Mouse (Mus musculus): ENCODE measurements around the gene Ifna16.

Ifna16 gene

DNA sequence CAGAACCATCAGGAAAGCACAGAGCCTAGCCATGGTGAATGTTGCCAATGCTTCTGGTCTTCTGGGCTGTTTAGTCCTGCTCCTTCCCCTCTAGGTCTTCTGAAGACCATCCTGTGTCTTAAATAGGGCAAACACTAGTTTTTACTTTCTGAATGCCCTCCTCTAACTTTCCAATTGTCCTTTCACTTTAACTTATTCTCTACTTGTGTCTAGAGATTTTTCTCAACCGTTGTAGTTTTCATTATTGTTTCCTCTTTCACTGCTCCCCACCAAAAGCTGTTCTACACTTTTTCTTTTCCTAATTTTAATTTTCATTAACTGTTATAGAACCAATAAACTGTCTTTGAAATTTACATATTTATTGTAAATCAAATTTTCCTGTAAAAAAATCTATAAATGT is at the start of gene Ifna16:
Gene Ifna16 (minus strand): TSS at position 101 of the 400 bp plus-strand sequence.
- DNase-seq: no peak

DNA sequence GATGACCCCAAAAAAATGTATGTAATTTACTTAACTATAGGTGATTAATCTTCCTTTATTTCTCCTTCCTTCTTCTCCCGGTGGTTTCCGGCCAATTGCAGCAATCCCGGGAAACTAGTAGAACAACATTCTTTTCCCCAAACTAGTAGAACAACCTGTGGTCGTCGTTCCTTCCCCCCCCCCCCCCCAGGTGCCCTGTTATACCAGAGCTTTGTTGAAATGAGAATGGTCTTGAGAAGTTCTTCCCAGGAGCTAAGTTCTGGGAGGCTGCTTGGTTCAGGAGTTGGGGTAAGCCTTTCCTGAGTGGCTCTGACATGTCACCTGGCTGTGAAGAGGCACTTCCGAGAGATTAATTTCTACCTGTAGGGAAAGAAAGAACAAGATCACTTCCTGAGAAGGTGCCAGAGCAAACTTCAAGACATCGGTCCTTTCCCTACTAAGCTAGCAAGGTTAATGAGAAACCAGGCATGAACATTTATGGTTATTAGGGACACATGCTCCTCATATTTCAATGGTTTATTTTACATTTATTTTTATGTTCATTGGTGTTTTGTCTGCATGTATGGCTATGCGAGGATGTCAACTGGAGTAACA is 46.9 kb upstream of the Ifna16 start:
- no peak for DNase-seq

DNA sequence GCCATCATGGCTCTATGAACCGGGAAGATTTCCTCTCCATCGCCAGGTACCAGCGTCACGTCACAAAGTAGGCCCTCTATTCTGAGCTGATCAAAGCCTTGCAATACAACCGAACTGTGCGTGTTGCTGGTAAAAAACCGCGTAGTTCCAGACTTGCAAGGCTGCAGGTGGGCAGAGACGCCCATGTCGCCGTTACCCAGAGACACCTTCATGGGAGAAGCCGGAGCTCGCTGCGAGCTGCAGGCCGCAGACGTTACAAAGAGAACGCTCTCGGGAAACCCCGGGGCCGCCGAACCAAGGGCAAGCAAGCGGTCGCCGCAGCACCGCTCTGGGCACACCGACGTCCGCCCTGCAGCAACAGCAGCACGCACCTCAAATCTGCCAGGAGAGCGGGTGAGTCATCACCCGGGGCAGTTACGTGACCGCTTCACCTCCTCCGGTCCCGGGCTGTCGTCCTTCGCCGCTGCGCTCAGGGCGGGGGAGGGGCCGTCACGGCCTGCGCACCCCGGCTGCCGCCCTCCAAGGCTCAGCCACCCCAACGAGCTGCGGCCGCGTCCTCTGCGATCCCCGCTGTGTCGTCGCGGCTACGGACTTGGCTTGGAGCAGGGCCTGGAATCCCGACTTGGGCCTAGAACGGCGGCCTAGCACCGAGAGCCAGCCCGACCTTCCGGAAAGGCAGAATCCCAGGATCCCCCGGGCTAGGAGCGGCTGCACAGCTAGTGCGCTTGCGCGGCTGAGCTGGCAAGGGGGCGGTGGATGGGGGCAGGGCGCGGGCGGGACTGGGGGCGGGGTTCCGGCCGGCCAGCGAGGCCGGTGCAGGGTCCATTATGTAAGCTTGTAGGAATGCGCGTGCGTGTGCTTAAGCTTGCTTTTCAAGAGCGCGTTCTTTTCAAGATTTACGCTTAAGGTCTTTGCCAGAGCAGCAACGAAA is 45.3 kb upstream of the Ifna16 start, which contains the start of the genes Gm26566 and Klhl9:
Gene Gm26566 (plus strand): TSS at position 15 of the 931 bp plus-strand sequence.
Gene Klhl9 (minus strand): TSS at position 675 of the 931 bp plus-strand sequence.
- DNase-seq: peak; percentile 91

DNA sequence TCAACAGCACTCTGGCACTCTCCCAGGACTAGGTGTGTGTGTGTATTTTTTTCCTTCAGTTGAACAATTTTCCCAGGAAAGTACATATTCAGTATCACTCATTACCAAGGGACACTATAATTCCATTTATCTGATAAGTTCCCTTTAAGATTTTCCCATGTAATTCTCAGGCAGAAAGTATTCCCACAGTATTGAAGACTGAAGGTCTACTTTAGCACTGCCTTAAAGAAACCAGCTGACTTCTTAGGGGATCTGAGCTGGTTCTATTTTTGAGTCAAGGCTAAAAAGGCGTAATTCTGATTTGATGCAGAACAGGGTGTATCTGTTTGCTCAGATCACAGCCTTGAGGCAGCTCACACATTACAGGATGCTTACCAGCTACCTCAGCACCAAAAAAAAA is 42.0 kb upstream of the Ifna16 start:
- DNase-seq: no peak

DNA sequence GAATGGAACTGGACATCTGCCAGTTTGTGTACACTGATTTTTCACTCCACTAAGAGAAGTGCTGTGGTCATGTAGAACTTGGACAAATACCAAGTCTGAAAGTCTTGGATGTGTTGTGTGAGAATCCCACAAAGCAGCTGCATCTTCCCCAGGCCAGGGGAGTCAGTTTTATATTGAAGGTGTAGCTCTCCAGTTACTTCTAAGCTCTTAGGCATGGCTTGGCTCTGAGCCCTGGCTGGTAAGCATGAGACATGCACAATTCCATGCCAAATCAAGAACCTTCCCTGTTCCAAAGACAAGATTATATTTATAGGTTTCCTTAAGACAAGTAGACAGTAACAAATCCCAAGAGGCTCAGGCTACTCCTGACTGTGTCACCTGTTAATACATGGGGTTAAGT is 38.3 kb upstream of the Ifna16 start:
- DNase-seq: no peak

DNA sequence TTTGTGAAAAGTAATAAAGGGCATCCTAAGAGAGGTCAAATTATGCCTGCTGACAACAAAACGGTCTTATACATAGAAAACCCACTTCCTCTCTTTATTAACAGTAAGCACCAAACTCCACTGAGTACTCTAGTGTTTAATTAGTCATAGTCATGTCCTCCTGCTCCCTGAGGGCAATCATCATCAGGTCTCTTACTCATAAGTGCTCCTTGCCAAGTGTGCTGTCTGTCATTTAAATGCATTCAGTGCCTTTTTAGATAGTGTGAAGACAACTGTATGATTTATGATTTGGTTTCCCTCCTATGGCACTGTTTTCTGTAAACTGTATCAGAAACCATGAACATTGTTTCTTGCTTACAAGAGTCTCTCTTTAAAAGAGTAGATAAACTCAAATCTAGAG is 37.6 kb upstream of the Ifna16 start:
- no peak for DNase-seq

DNA sequence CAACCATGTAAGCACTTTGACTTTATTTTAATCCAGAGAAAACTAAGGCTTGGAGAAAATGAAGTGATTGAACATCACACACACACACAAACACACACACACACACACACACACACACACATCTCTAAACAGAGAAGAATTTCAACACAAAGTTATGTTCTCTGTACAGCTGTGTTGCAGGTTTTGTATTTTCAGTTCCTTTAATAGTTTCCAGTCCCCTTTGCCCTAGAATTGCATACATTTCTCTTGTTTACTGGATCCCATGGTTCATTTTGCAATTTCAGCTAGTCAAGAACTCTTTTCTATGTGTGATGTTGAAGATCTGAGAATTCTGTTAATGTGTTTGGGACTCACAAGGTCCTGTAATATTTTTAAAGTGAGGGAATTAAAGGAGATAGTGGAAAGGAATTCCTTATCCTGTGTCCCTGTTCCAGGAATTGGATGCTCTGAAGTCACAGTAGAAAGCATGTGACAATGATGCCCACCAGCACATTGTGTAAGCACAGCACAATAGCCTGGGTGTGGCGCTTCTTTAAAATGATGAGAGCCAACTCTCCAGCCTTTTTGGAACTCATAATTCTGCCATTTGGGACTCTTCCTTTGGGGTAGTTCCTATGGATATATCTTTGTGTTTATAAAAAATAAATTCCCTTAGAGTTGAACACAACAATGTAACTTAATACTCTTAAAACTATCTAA is 30.6 kb upstream of the Ifna16 start:
- no peak for DNase-seq

DNA sequence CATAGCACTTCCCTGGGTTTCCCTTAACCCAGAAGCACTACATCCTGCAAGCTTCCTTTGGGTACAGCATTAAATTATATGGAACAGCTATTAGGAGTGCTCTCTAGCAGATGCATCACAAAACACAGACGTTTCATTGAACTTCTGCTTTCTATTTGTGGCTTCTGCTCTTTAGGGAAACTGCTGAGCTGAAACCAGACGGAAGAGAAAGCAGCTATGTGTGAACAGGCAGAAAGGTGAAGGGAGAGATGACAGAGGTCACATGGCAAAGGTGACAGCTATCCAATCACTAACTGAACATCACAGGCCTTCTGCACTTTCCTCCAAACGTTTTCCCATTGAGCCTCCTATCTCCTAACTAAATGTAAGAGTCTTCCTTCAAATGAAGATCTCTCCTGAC is 29.2 kb upstream of the Ifna16 start:
- no peak for DNase-seq

DNA sequence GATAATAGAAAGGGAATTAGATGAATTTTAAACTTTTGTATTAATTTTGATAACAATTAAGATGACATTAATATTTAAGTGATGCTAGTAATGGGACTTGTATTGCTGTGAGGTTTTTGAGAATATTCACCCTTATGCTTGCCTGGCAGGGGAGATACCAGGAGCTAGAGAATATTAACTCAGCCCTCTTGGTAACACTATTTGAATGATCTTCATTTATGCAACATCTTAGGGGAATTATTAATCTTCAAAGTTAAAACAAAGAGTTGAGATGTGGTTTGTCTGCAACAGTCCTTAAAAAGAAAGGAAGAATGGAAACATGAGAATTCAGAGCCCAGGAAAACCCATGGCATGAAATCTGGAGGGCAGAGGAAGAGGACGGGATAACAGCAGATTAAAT is 22.6 kb upstream of the Ifna16 start:
- no peak for DNase-seq

DNA sequence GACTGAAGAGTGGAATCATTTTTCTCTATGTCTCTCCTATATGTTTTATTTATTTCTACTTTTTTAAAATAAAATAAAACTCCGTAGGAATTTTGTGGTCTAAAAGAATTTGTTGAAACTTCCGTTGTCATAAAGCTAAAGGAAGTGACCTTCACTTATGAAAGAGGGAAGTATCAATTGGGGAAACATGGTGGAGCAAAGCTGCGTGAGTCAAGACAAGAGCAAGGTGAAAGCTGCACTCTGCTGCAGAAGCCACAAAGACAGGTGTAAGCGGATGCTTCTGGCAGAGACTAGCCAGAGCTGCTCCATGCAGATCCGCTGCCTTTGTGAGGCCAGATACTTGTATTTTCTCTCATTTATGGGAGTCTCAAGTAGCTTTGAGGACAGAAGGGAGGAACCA is 22.1 kb upstream of the Ifna16 start:
- DNase-seq: no peak

DNA sequence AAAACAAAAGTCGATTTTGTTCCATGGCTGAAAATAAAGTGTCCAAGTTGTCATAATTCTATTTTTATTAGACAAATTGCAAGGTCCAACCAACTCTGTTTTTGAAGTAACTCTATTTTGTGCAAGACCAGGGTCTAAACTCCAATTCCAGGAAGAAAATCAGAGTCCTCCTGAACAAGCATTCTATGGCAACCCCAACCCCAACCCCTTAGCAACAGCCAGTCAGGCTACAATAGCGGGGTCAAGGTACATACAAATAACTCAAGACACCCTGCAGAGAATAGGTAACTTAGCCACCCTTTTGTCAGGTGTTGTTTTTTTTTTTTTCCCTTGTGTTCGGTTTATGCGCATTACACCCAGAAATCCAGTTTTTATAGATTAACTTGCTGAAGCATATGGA is 21.0 kb upstream of the Ifna16 start:
- no peak for DNase-seq

DNA sequence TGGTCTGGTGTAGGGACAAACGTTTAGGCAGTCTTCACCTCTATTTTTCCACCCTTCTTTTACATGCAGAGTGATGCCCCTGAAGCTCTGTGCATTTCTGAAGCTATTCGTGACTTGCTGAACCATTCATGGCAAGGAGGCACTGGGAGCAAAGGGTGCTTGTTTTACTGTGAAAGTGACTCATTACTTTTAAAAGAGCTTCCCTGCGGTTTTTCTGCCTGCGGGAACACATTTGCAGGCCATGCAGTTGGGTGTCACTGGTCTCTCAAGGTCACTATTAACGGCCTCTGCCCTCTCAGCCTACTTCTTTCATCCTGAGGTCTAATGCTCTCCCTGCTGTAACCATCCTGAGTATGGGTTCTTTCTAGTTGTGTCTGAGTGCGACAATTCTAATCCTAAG is 20.4 kb upstream of the Ifna16 start:
- DNase-seq: no peak

DNA sequence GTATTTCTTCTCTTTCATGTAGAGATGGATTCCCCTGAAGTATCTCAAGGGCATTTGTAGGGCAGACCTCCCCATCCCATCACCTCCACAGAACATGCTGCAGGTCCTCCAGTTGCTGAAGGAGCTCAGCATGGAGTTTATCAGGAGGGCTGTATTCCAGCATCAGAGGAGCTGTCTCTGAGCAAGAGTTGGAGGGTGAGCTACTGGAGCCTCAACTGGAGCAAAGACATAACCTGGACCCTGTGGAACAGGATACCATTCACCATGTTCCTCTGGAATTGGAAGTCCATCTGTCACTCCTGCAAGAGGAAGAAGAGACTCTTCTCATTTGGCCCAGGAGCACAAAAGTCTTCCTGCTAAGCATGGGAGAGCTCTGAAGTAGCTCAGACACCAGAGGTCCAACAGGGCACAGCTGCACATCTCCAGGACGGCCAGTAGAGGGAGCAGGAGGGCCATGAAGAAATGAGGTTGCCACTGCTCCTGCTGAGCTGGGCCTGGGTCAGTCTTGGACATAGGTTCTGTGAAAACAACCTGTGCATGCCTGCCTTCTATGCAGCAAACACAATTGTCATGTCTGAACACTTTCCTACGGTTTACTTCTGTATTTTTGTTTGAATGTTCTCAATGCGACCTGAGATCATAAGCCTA is 19.6 kb upstream of the Ifna16 start:
- DNase-seq: peak; percentile 57

DNA sequence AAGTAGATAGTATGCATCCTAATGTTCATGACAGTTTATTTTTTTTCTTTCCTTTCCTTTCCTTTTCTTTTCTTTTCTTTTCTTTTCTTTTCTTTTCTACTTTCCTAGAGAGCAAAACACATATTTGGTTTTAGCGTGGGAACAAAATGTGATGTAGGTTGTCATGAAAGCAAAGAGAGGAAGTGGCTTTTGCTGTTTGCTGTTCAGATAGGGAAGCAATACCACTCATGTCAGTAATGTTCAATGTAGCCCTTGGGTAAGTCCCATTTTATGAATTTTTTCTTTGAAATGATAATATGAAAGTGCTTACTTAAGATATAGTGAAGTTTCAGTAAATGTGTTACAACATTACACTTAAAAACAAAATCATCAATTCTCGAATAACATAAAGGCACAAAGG is 16.7 kb upstream of the Ifna16 start:
- no peak for DNase-seq

DNA sequence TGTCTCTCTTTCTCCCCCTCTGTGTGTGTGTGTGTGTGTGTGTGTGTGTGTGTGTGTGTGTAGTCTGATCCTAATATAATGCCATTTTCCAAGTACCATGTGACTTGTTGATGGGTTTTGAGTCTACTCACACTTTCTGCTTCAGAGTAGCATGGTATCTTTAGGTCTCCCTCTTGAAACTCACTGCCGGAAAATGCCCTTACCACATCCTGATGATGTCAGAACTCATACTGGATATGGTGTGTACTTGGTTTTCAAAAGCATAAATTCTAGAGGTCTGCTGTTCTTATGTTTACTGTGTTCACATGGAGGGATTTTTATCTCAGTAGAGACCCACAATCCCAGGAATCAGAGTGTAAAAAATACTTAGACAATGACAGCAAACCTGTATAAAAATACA is 15.8 kb upstream of the Ifna16 start:
- no peak for DNase-seq

DNA sequence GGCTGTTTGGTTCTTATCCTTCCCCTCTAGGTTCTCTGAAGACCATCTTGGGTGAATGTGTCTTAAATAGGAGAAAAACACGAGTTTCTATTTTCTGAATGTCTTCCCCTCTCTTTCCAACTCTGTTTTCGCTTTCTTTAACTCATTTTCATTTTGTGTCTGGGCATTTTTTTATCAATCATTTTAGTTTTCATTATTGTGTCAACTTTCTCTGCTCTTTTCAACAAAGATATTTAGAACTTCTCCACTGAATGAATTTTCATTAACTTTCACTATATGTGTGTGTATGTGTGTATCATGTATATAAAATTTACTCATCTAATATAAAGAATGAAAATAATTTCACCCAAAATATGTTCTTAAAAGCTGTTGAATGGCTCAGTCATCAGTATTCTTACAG is 14.5 kb upstream of the Ifna16 start, which contains the start of gene Ifnab:
Gene Ifnab (minus strand): TSS at position 101 of the 400 bp plus-strand sequence.
- no peak for DNase-seq

DNA sequence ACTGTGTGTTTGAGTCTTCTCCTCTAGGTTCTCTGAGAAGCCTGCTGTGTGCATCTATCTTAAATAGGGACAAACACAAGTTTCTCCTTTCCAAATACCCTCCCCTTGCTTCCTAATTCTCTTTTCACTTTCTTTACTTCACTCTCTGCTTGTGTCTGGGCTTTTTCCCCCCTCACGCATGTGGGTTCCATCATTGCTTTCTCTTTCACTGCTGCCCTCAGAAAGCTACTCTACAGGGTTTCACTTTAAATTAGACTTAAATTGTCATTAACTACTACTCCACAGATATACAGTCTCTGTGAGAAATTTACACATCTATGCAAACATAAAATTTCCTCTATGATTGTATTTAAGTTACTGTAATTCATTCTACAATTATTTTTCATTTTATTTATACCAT is 7.1 kb upstream of the Ifna16 start, which contains the start of gene Ifna2:
Gene Ifna2 (minus strand): TSS at position 101 of the 400 bp plus-strand sequence.
- DNase-seq: no peak

DNA sequence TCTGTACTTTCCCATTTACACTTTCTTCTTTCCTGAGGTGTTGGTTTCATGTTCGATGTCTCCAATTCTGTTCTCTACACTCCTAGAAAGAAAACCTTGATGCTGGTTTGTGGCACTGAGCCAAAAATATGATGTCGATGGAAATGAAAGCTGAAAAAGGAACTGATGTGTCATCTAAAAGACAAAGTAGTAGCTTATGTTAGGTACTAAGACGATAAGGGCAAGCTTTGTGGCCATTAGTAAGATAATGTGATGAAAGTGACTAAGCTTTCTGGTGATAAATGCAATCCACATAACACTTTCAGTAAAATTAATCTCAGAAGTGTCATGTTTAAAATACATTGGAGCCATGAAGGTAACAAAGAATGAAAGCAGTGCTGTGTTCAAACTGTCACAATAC is 4.6 kb upstream of the Ifna16 start:
- DNase-seq: no peak

DNA sequence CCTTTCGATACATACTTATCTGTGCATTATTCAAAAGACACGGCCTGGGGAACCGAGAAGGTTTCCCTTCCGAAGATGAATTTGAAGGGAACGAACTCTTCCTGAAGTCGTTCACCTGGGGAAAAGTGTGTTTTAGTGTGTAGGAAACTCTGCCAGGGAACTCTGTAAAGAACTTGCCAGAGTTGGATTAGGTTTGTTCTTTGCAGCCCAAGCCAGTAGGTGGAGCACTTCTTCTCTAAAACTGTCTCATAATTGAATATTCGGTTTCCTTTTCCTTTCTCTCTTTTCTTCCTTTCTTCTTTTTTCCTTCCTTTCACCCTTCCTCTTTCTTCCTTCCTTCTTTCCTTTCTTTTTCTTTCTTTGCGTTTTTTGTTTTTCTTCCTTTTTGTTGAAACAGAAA is 3.6 kb upstream of the Ifna16 start:
- peak; percentile 8 for DNase-seq

DNA sequence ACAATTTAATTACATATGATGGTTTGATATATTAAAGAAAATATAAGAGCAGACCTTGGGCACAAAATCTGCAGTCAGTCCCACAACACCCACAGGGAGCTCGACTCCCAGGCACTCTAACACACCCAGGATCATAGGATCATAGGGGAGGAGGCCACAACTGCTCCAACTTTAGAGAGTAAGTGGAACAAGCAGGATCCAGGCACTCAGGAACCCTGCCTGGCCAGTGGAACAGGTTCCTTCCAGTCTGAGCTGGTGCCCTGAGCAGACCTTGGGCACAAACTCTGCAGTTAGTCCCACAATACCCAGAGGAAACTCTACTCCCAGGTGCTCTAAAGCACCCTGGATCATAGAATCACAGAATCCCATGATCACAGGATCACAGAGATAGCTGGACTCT is 21.3 kb downstream of the Ifna16 start:
- DNase-seq: no peak

DNA sequence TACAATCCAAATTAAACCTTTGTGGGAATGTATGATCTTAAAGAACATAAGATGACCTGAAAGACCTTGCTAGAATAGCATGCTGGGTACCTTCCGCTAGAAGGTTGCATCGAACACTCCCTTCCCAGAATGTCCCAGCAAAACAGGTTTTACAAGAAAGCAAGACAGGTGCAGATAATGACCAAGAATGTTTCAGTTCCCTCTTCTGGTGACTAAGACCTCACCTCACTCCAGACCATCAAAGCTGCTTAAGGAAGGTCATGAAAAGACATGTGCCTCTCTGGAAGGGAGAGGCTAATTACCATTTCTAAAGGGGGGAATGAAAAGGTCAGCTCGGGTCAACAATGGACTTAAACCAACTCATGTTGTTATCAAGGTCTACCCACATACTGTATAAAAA is 23.1 kb downstream of the Ifna16 start:
- DNase-seq: no peak

DNA sequence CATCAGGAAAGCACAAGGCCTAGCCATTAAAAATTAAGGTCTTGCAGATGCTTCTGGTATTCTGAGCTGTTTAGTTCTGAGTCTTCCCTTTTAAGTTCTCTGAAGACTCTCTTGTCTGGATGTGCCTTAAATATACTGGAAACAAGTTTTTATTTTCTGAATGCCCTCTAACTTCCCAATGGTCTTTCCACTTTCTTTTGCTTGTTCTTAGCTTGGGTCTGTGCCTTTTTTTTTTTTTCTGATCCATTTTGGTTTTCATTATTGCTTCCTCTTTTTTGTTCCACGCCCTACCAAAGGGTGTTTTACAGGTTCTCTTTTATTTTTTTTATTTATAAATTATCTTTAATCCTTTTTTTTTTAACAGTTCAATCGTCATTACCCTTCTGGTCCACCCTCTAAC is 32.4 kb downstream of the Ifna16 start, which contains the start of gene Ifna13:
Gene Ifna13 (minus strand): TSS at position 101 of the 400 bp plus-strand sequence.
- DNase-seq: no peak

DNA sequence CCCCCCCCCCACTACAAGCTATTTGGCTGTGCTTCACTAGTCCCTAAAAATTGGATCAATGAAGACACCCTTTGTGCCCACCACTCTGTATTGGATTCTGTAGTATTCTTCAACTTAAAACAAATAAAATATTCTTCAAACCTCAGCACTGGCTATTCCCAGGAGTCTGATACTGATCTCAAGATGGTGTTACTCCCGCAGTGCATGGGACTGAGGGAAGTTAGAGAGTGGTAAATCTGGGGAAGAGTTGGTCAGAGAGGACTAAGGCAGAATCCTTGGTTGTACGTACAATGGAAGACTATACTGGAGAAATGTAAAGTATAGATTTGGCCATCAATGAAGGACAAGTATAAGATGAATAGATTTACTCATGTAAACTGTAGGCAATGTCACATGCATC is 34.2 kb downstream of the Ifna16 start:
- DNase-seq: no peak
